Mouse (Mus musculus) retina, adult 2 months (tissue): ENCODE data around the gene Scml4.

Source experiments
- DNase-seq: peaks from one replicate; pipeline ENCODE4 v3.0.0-alpha.2; 2012; ENCODE audit warnings: low read depth, low spot score

The Scml4 gene

GRCm38 (mm10) chr10:42951078-42952045 is 91.2 kb downstream of the Scml4 start:
- no peak for DNase-seq

- no peak for DNase-seq
These were observed 91.9 kb downstream of the Scml4 start for GRCm38 (mm10) chr10:42952046-42952420.

- no peak for DNase-seq
These were observed 93.4 kb downstream of the Scml4 start for GRCm38 (mm10) chr10:42953601-42954000.

- DNase-seq, result no peak
These were observed 95.0 kb downstream of the Scml4 start for GRCm38 (mm10) chr10:42955205-42955604.

GRCm38 (mm10) chr10:42957881-42958651 is 97.9 kb downstream of the Scml4 start:
- peak; percentile 39 for DNase-seq

GRCm38 (mm10) chr10:42958686-42959085 is 98.5 kb downstream of the Scml4 start:
- DNase-seq, result no peak

GRCm38 (mm10) chr10:42961771-42962170 is 101.6 kb downstream of the Scml4 start:
- DNase-seq, result no peak

GRCm38 (mm10) chr10:42962181-42962601 is 102.0 kb downstream of the Scml4 start:
- DNase-seq, result no peak

GRCm38 (mm10) chr10:42962655-42963054 is 102.5 kb downstream of the Scml4 start:
- DNase-seq, result no peak

GRCm38 (mm10) chr10:42963061-42963460 is 102.9 kb downstream of the Scml4 start:
- DNase-seq, result no peak

GRCm38 (mm10) chr10:42968332-42968731 is 108.2 kb downstream of the Scml4 start:
- no peak for DNase-seq

GRCm38 (mm10) chr10:42972504-42973172 is 112.5 kb downstream of the Scml4 start:
- no peak for DNase-seq

GRCm38 (mm10) chr10:42973537-42973936 is 113.4 kb downstream of the Scml4 start:
- DNase-seq, result no peak

- DNase-seq, result no peak
These were observed 116.4 kb downstream of the Scml4 start for GRCm38 (mm10) chr10:42976577-42976976.

GRCm38 (mm10) chr10:42978346-42978745 is 118.2 kb downstream of the Scml4 start:
- no peak for DNase-seq

GRCm38 (mm10) chr10:42980999-42981757 is 121.0 kb downstream of the Scml4 start:
- DNase-seq, result no peak

- DNase-seq, result no peak
These were observed 124.7 kb downstream of the Scml4 start for GRCm38 (mm10) chr10:42984886-42985285.

- no peak for DNase-seq
These were observed 127.5 kb downstream of the Scml4 start for GRCm38 (mm10) chr10:42987594-42988052.

GRCm38 (mm10) chr10:42988627-42989026 is 128.5 kb downstream of the Scml4 start:
- DNase-seq, result no peak

GRCm38 (mm10) chr10:42989910-42990309 is 129.7 kb downstream of the Scml4 start:
- peak; percentile 26 for DNase-seq

GRCm38 (mm10) chr10:42991018-42991417 is 130.8 kb downstream of the Scml4 start:
- DNase-seq, result no peak
